Mouse (Mus musculus): ENCODE measurements around the gene Atf6. TPM values are rescaled to one million over a fixed set of nuclear protein-coding genes. Genes with fewer than 3 reads are reported as not detected.

The Atf6 gene
- polyA plus RNA-seq, 1 experiment from 2014 or later, result 8.7 TPM

DNA sequence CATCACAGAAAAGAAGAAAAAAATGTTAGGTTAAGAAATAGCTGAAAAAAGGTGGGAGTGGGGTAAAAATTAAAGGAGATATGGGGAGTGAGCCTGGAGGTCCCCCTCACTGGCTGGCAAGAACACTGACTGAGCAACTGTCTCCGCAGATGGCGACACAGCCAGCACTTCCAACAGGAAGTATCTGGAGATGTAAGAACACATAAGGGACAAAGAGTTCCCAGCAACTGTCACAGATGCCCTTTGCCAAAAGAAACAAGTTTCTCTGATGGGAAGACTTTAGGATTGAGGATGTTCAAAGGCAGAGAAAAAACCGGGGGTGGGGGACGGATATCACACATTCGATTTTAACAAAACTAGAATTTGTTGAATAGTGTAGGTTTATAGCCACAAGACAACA, 146.0 kb downstream of the Atf6 start:
- Histone ChIP-seq H3K27ac (ENCODE audit: low read length) (no peak overlapping the region), H3K4me2 (replicated peaks; ENCODE audit: low read depth, low read length) (no peak overlapping the region), H3K27me3 (ENCODE audit: insufficient read depth, low read length) (no peaks in the 10 kb centered on the region), H3K4me3 (ENCODE audit: low read length) (no peak overlapping the region), H3K9ac (replicated peaks; ENCODE audit: low read length) (no peak overlapping the region), H3K4me1 (ENCODE audit: insufficient read depth, low read length) (no peaks in the 10 kb centered on the region), H3K9me3 (ENCODE audit: low read length) (no peaks in the 10 kb centered on the region), H3K36me3 (ENCODE audit: insufficient read depth, low read length) (no peaks in the 10 kb centered on the region)
- 76% methylated on average over 5 of the region's 5 CpGs for WGBS
- ATAC-seq (ENCODE audit: low FRiP score, low TSS enrichment), result no peak

DNA sequence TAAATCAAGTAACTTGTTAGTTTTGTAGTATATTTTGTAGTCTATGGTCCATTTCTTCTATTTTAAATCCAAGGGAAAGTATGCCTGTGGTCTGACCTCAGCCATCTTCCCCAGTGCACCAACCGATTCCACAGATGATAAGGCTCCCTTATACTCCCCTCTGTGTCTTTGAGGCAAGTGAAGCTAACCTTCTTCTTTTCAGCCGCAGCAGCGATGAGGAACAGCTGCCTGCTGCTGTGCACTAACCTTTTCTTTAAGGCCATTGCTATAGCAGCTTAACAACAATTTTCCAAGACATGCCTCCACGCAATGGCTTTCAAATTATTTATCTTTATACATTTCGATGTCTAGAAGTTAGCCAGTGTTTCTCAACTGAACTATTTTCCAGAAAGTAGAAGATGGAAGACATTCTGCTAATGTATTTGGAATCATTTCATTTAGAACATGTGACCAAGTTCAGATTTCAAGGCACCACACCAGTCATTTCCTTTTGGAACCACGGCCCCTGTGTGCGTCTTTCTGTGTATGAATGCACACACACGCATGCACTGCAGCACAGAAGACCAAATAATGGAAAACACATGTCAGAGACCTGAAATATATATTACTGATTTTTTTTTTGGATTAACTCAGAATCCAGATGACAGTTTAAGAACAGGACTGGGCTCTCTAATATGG, 149.3 kb downstream of the Atf6 start:
- no peak overlapping the region for H3K4me2 ChIP-seq (replicated peaks; ENCODE audit: low read depth, low read length)
- no peak for ATAC-seq (ENCODE audit: low FRiP score, low TSS enrichment)
- 56% methylated on average over 8 of the region's 8 CpGs for WGBS
- H3K36me3 ChIP-seq (ENCODE audit: insufficient read depth, low read length), result no peaks in the 10 kb centered on the region
- no peak overlapping the region for H3K9ac ChIP-seq (replicated peaks; ENCODE audit: low read length)
- no peaks in the 10 kb centered on the region for H3K27me3 ChIP-seq (ENCODE audit: insufficient read depth, low read length)
- H3K4me3 ChIP-seq (ENCODE audit: low read length), result no peak overlapping the region
- no peak overlapping the region for H3K27ac ChIP-seq (ENCODE audit: low read length)
- H3K4me1 ChIP-seq (ENCODE audit: insufficient read depth, low read length), result no peaks in the 10 kb centered on the region
- H3K9me3 ChIP-seq (ENCODE audit: low read length), result no peaks in the 10 kb centered on the region

- H3K27me3 ChIP-seq (ENCODE audit: insufficient read depth, low read length), result no peaks in the 10 kb centered on the region
- no peaks in the 10 kb centered on the region for H3K36me3 ChIP-seq (ENCODE audit: insufficient read depth, low read length)
- WGBS, result 80% methylated on average over 3 of the region's 3 CpGs
- no peaks in the 10 kb centered on the region for H3K9me3 ChIP-seq (ENCODE audit: low read length)
- no peak overlapping the region for H3K9ac ChIP-seq (replicated peaks; ENCODE audit: low read length)
- no peaks in the 10 kb centered on the region for H3K4me1 ChIP-seq (ENCODE audit: insufficient read depth, low read length)
- H3K4me2 ChIP-seq (replicated peaks; ENCODE audit: low read depth, low read length), result no peak overlapping the region
- H3K27ac ChIP-seq (ENCODE audit: low read length), result no peak overlapping the region
- no peak overlapping the region for H3K4me3 ChIP-seq (ENCODE audit: low read length)
- ATAC-seq (ENCODE audit: low FRiP score, low TSS enrichment), result no peak
These were observed 150.2 kb downstream of the Atf6 start for GRCm38 (mm10) chr1:170717241-170717828.

- H3K9me3 ChIP-seq (ENCODE audit: low read length), result no peaks in the 10 kb centered on the region
- H3K27ac ChIP-seq (ENCODE audit: low read length), result no peak overlapping the region
- no peak for ATAC-seq (ENCODE audit: low FRiP score, low TSS enrichment)
- no peak overlapping the region for H3K4me3 ChIP-seq (ENCODE audit: low read length)
- no peak overlapping the region for H3K4me2 ChIP-seq (replicated peaks; ENCODE audit: low read depth, low read length)
- peaks cover 7% of the 10 kb centered on the region; the same call in 1 of the 2 replicates for H3K36me3 ChIP-seq (ENCODE audit: insufficient read depth, low read length)
- no peaks in the 10 kb centered on the region for H3K4me1 ChIP-seq (ENCODE audit: insufficient read depth, low read length)
- no peak overlapping the region for H3K9ac ChIP-seq (replicated peaks; ENCODE audit: low read length)
- no peaks in the 10 kb centered on the region for H3K27me3 ChIP-seq (ENCODE audit: insufficient read depth, low read length)
- 97% methylated on average over 7 of the region's 7 CpGs for WGBS
These were observed 155.8 kb downstream of the Atf6 start for GRCm38 (mm10) chr1:170711731-170712130.

- no peak for ATAC-seq (ENCODE audit: low FRiP score, low TSS enrichment)
- H3K4me3 ChIP-seq (ENCODE audit: low read length), result no peak overlapping the region
- WGBS, result 90% methylated on average over 3 of the region's 3 CpGs
- H3K4me2 ChIP-seq (replicated peaks; ENCODE audit: low read depth, low read length), result no peak overlapping the region
- H3K27me3 ChIP-seq (ENCODE audit: insufficient read depth, low read length), result no peaks in the 10 kb centered on the region
- peaks cover 7% of the 10 kb centered on the region; the same call in 1 of the 2 replicates for H3K36me3 ChIP-seq (ENCODE audit: insufficient read depth, low read length)
- no peak overlapping the region for H3K27ac ChIP-seq (ENCODE audit: low read length)
- H3K9ac ChIP-seq (replicated peaks; ENCODE audit: low read length), result no peak overlapping the region
- H3K4me1 ChIP-seq (ENCODE audit: insufficient read depth, low read length), result no peaks in the 10 kb centered on the region
- no peaks in the 10 kb centered on the region for H3K9me3 ChIP-seq (ENCODE audit: low read length)
These were observed 157.6 kb downstream of the Atf6 start for GRCm38 (mm10) chr1:170709969-170710368.

DNA sequence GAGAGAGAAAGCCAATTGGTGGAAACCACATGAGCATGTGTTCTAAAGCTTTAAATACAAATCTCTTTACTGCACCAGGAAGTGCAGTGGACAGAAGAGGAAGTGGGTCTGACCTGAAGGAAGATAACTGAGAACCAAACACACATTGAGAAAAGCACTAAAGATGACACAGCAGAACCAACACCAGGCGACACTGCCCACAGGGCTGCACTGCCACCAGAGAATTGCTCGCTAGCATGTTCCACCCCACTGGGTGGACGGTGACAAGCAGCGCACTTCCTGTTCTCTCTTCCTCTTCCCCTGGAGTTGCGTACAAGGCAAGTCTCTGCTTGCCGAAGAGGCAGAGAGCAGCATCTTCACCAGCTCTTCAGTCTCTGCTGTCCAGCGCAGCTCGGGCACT, 158.1 kb downstream of the Atf6 start:
- WGBS, result 90% methylated on average over 8 of the region's 8 CpGs
- H3K27ac ChIP-seq (ENCODE audit: low read length), result no peak overlapping the region
- no peak for ATAC-seq (ENCODE audit: low FRiP score, low TSS enrichment)
- peaks cover 7% of the 10 kb centered on the region; the same call in 1 of the 2 replicates for H3K36me3 ChIP-seq (ENCODE audit: insufficient read depth, low read length)
- H3K9ac ChIP-seq (replicated peaks; ENCODE audit: low read length), result no peak overlapping the region
- H3K4me3 ChIP-seq (ENCODE audit: low read length), result no peak overlapping the region
- no peaks in the 10 kb centered on the region for H3K4me1 ChIP-seq (ENCODE audit: insufficient read depth, low read length)
- no peaks in the 10 kb centered on the region for H3K9me3 ChIP-seq (ENCODE audit: low read length)
- no peak overlapping the region for H3K4me2 ChIP-seq (replicated peaks; ENCODE audit: low read depth, low read length)
- no peaks in the 10 kb centered on the region for H3K27me3 ChIP-seq (ENCODE audit: insufficient read depth, low read length)

DNA sequence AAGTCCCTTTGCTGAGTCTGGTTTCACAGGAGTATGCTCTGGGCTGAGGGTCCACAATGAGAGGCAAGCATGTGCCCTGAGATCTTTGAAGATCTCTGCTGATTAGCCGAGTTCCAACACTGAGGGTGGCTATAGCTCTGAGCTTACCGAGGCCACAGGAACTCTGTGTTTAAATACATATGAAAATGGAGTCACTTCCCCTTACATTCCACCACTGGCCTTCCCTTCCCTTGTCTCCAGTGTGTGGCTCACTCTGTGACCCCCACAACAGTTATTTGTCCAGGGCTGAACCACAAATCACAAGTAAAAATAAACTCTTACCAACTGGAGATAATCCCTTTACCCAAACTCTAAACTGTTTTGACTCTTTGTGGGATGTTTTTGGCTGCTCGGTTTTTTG, 158.5 kb downstream of the Atf6 start:
- H3K27me3 ChIP-seq (ENCODE audit: insufficient read depth, low read length), result no peaks in the 10 kb centered on the region
- H3K9me3 ChIP-seq (ENCODE audit: low read length), result no peaks in the 10 kb centered on the region
- H3K27ac ChIP-seq (ENCODE audit: low read length), result no peak overlapping the region
- H3K9ac ChIP-seq (replicated peaks; ENCODE audit: low read length), result no peak overlapping the region
- H3K4me3 ChIP-seq (ENCODE audit: low read length), result no peak overlapping the region
- H3K4me1 ChIP-seq (ENCODE audit: insufficient read depth, low read length), result no peaks in the 10 kb centered on the region
- H3K36me3 ChIP-seq (ENCODE audit: insufficient read depth, low read length), result peaks cover 7% of the 10 kb centered on the region; the same call in 1 of the 2 replicates
- 81% methylated on average over 3 of the region's 3 CpGs for WGBS
- ATAC-seq (ENCODE audit: low FRiP score, low TSS enrichment), result no peak
- no peak overlapping the region for H3K4me2 ChIP-seq (replicated peaks; ENCODE audit: low read depth, low read length)

- no peak overlapping the region for H3K4me3 ChIP-seq (ENCODE audit: low read length)
- no peaks in the 10 kb centered on the region for H3K9me3 ChIP-seq (ENCODE audit: low read length)
- H3K9ac ChIP-seq (replicated peaks; ENCODE audit: low read length), result no peak overlapping the region
- H3K4me1 ChIP-seq (ENCODE audit: insufficient read depth, low read length), result no peaks in the 10 kb centered on the region
- no peak overlapping the region for H3K4me2 ChIP-seq (replicated peaks; ENCODE audit: low read depth, low read length)
- ATAC-seq (ENCODE audit: low FRiP score, low TSS enrichment), result no peak
- no peak overlapping the region for H3K27ac ChIP-seq (ENCODE audit: low read length)
- H3K27me3 ChIP-seq (ENCODE audit: insufficient read depth, low read length), result no peaks in the 10 kb centered on the region
- WGBS, result 63% methylated on average over 4 of the region's 4 CpGs
- H3K36me3 ChIP-seq (ENCODE audit: insufficient read depth, low read length), result peaks cover 7% of the 10 kb centered on the region; the same call in 1 of the 2 replicates
These were observed 161.5 kb downstream of the Atf6 start for GRCm38 (mm10) chr1:170706046-170706445.

DNA sequence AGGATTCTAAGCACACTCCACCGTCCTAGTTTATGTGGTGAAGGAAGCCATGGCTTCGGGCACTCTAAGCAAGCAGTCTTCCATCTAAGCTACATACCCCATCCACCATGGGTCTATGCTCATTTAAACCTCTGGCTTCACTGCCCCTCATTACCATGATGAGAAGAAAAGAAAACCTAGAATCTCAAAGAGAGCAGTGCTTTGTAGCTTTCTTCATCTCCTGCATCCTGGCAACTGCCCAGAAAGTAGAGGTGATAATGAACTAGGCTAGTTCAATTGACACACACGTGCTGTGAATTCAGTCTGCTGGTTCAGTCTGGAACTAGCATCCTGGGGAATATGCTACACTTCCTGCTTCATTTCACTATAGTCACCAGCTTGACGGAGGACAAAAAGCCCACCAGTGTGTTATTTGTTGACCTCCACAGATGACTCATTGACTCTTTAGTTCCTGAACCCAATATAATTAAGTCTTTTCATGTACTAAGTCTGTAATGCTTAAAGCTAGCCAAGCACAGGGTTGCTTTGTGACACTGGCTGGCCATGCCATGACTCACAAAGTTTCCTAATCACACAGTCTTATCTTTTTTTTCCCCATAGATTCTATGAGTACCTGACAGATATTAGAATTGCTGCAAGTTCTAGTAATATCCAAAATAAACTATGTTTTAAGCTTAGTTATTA, 162.5 kb downstream of the Atf6 start:
- peaks cover 7% of the 10 kb centered on the region; the same call in 1 of the 2 replicates for H3K36me3 ChIP-seq (ENCODE audit: insufficient read depth, low read length)
- no peak overlapping the region for H3K4me3 ChIP-seq (ENCODE audit: low read length)
- H3K9me3 ChIP-seq (ENCODE audit: low read length), result no peaks in the 10 kb centered on the region
- H3K4me1 ChIP-seq (ENCODE audit: insufficient read depth, low read length), result no peaks in the 10 kb centered on the region
- WGBS, result 67% methylated on average over 4 of the region's 4 CpGs
- no peaks in the 10 kb centered on the region for H3K27me3 ChIP-seq (ENCODE audit: insufficient read depth, low read length)
- H3K9ac ChIP-seq (replicated peaks; ENCODE audit: low read length), result no peak overlapping the region
- H3K27ac ChIP-seq (ENCODE audit: low read length), result no peak overlapping the region
- no peak for ATAC-seq (ENCODE audit: low FRiP score, low TSS enrichment)
- no peak overlapping the region for H3K4me2 ChIP-seq (replicated peaks; ENCODE audit: low read depth, low read length)

GRCm38 (mm10) chr1:170704103-170704502, 163.5 kb downstream of the Atf6 start:
- Histone ChIP-seq H3K36me3 (ENCODE audit: insufficient read depth, low read length) (no peaks in the 10 kb centered on the region), H3K9ac (replicated peaks; ENCODE audit: low read length) (no peak overlapping the region), H3K4me2 (replicated peaks; ENCODE audit: low read depth, low read length) (no peak overlapping the region), H3K9me3 (ENCODE audit: low read length) (no peaks in the 10 kb centered on the region), H3K4me1 (ENCODE audit: insufficient read depth, low read length) (no peaks in the 10 kb centered on the region), H3K27ac (ENCODE audit: low read length) (no peak overlapping the region), H3K27me3 (ENCODE audit: insufficient read depth, low read length) (no peaks in the 10 kb centered on the region), H3K4me3 (ENCODE audit: low read length) (no peak overlapping the region)
- 88% methylated on average over 6 of the region's 6 CpGs for WGBS
- no peak for ATAC-seq (ENCODE audit: low FRiP score, low TSS enrichment)

Data from kidney, embryonic 16.5 days (tissue).